Mouse (Mus musculus) CD8-positive naive resting alpha-beta T cell, adult 2 months (primary cell): Measurements from ENCODE around the gene Lrba.

Source experiments
- DNase-seq, 2 experiments: peaks; one replicate each; pipeline ENCODE4 v3.0.0; 2022; ENCODE audit warnings: low read depth in 2 of 2, low spot score in 2 of 2

Gene Lrba

DNA sequence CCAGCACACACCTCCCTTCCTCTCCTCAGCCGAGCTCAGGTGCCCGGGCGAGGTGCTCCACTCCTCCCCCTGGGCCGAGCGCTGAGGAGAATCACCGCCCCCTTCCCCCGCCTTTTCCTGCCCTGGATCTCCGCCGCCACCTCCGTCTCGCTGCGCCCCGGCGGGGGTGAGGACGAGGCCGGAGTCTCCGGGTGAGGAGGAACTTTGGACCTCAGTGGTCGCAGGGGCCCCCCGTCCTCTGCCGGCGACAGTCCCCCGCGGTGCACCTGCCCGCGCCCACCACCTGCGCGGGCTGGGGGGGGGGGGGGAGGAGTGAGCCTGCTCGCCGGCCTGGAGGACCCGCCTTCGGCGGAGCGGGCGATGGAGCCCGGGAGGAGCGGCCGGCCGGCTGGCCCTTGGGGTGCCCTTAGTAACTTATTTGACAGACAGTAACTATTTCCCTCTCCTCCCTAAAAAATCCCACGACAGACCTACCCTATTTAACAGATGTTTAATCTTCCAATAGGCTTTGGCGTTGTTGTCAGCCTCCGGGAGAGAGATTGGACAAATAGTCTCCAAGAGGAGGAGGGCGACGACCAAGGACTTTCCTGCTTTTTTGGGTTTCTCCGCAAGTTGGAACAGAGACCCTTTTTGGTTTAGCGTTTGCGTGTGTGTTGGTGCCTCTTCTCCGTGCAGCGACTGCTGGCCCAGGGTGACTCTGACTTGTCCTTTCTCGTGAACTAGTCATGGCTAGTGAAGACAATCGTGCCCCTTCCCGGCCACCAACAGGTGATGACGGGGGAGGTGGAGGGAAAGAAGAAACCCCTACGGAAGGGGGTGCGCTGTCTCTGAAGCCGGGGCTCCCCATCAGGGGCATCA lies at the start of gene Lrba:
Gene Lrba (plus strand): TSS at position 117 of the 858 bp plus-strand sequence.
- DNase-seq: peak; percentile 69 to 80

DNA sequence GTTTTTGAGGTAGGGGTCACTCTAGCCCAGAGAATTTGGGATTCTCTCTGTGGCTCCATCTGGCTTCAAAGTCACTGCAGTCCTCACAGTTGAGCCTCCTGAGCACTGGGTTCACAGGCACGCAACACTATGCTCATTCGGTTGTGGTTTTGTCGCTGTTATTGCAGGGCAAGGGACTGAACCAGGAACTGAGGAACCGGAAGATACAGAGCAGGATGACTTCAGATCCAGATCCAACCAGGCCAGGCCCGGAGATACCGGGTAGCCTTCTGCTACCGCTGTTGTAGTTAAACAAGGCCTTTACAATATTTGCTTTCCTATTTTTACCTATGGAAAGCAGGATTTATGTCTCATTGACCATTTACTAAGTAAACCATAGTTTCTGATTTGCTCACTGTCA lies 44.8 kb upstream of the Lrba start:
- no peak for DNase-seq

DNA sequence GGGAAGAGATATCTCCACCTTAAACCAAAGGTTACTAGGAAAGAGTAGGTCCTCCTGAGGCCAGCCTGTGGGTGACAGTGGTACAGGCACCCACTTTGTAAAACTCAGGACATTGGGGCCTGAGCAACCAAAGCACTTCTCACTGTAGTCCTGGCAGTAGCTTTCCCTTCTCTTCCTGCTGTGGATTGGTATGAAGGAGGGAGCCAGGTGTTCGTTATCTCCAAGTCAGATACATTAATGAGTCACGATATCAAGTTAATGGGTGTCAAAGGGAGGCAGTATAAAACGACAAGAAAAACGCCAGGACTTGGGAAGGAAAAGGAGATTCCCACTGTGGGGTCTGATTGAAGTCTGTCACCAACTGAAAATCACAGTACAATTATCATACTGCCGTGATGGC lies 43.4 kb upstream of the Lrba start:
- DNase-seq: no peak

DNA sequence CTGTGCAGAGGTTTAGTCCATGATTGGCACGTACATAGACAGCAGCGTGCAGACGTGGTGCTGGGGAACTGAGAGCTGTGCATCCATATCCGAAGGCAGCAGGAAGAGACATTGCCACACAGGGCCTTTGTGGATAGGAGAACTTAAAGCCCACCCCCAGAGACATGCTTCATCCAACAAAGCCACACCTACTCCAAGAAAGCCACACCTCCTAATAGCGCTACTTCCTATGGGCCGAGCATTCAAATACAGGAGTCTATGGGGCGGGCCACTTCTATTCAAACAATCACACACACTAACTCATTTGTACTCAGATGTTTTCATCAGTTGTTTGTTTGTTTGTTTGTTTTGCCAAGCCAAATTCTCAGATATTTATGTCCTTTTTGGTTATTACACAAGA lies 39.9 kb upstream of the Lrba start:
- no peak for DNase-seq

DNA sequence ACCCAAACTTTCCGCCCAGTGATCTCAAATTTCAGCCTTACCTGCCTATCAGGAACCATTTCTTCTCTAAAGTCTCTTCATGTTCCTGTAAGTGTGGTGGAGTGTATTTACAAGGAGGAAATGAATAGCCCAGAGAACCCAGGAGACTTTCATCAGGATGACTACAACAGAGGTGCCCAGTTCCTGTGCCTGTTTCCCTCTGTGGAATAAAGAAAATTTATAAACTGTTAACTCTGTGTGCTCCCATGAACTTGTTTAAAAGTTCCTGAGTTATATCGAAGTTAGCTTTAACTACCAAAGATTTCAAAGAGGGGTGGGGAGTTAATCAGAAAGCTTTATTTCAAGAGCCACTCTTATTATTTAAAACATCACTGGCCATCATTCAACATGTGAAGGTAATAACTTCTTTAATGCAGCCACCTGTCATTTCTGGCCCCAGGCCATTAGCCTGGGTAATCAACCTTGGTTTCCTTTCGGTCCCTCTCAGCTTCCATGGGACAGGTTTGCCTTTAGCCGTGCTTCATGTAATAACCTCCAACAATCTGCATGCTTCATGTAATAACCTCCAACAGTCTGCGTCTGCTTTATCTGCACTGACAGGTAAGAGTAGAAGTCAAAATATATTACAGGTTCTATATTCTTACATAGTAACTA lies 36.6 kb upstream of the Lrba start:
- DNase-seq: no peak

DNA sequence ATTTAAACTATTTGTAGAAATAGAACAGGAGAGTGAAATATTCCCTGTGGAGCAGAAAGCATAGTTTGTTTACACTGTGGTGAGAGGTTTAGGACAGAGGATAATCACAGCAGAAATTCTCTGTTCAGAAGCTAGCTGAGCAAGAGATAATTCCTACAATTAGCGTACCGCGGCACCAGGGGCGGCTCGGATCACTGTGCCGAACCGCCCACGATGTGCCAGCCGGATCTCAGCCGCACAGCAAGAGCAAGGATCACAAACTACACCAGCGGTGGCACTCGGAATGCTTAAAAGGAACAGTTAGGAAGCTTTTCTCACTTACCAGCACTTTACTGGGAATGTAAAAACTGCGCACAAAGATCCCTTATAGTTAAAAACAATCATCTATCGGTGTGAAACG lies 28.5 kb upstream of the Lrba start:
- DNase-seq: peak in 1 of 2 experiments; percentile 6

DNA sequence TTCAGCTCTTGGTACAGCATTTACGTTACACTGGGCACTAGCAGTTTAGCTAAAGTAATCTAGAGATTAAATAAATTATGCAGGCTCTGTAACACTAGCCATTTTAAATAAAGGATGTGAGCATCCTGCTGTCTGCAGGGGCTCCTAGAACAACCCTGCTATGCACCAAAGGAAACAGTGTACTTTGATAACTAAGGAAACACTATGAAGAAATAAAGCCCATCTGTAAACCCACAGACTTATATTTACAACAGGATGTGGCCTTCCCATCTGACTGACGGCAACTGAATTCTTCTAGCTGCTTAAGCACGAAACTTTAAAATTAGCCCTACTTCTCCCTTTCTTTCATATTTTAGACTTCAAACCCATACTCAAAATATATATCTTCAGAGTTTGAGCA lies 28.0 kb upstream of the Lrba start:
- peak; percentile 3 to 21 for DNase-seq

DNA sequence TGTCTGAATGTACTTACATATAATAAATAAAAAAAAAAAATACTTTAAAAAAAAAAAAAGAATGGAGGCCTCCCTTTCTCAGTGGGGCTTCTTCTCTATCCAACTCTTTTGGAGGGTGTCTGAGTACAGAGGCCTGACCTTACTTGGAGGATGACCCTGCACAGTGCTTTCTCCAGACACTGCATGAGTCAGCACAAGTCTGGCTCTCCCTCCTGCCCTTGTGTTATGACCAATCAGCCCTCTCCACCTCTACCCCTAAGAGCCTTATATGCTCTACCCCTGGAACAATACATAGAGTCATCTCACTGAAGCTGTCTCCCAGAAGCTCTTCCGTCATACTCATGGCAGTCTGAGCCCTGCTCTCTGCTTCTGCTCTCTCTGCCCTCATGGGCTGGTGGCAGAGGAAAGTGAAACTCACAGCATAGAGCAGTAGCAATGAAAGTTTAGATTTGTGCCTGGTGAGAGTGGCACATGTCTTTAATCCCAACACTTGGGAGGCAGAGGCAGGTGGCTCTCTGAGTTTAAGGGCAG lies 22.8 kb upstream of the Lrba start:
- DNase-seq: no peak

DNA sequence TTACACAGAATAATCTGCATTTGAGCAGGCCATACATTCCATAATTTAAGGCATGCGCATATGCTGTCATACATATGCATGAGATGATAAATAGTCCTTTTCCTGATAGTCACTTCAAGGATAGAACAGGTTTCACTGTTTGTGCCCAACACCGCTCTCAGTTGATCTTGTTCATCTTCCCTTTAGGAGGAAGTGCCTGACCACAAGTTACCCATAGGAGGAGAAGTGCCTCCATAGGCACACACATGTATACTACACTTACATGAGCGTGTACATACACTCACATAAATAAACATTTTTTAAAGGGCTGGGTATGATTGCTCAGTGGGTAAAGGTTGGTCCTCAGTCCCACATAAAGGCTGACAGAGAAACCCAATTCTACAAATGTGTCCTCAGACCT lies 22.0 kb upstream of the Lrba start:
- no peak for DNase-seq

DNA sequence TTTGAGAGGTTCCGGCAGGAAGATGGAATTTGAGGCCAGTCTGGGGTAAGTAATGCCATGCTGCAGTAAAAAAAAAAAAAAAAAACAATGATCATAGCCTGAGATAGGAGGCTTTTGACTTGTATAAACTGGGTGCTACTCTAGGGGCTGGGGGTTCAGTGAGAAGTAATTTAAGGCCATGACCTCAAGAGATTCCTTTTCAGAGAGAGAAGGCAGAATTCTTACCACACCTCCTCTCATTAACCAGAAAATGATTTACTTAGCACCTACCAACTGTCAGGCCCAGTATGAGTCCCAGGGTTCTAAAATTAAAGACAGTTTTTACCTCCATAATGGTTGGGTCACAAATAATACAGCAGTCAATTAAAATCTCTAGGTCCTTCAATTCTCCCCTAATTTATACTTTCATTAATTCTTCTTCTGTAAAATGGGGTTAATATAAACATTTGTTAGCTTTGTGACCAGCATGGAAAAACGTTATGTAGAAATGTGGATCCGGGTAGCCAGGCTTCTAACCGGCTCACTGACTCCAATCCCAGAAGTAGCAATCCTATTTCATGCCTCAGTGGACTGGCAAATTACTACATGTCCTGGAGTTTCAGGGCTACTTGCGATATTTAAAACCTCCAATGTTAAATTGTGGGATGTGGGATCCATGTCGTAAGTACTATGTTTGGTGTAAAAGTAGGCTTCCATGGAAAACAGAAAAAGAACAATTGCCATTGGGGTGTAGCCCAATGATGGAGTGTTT lies 19.7 kb upstream of the Lrba start:
- no peak for DNase-seq

DNA sequence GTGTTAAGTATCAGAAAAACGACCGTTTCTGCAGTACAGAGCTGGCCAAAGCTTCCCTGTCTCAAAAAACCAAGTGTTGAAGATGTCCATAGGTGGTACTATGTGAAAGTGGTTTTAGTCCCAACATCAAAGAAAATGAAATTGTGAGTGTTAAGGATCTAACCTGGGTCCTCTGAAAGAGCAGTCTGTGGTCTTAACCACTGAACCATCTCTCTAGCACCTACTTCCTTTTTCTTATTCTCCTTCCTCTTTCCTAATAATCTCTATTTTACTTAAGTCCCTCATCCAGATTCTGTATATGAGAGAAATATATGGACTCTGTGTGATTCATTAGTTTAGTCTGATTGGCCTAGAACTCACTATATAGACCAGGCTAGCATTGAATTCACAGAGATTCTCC lies 17.9 kb upstream of the Lrba start:
- DNase-seq: no peak

DNA sequence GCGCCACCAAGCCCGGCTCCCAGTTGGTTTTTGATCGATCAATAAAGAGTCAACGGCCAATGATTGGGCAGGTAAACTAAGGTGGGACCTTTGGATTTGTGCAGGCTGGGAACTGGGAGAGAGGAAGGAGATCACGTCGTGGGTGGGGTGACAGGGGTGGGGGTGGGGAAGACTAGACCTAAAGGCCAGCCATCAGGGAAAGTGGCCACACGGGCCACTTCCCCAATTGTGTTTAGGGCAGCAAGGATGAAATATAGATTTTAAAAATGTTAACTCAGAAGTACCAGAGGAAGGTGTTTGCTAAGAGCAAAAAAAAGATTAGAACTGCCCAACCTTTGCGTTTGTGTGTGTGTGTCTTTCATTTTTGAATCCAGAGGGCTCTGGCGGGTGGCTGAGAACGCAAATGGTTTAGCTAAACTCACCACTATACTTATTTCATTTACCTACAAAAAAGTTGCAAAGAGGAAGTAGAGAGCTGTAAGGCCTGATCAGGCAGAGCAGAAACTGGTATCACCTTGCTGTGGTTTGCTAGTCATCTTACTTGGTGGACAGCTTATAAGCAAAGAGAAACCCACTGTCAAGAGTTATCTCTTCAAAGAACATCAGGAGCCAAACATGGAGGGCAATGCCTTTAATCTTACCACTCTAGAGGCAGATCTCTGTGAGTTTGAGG lies 14.1 kb upstream of the Lrba start:
- no peak for DNase-seq

DNA sequence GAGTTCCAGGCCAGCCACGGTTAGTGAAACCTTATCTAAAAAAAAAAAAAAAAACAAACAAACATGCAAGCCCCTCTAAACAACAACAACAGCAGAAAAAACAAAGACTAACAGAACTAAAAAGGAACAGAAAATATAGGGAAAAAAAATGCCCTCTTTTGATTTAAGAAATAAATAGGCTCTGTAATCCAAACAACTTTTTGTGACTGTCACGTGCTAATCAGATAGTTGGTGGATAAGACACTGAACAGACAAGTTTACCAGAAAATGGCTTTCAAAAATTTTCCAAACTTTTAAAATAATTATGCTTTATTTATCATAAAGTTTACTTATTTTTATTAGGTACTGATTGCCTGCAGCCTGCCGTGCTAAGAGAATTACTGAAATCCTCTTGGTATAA lies 13.5 kb upstream of the Lrba start:
- DNase-seq: no peak

DNA sequence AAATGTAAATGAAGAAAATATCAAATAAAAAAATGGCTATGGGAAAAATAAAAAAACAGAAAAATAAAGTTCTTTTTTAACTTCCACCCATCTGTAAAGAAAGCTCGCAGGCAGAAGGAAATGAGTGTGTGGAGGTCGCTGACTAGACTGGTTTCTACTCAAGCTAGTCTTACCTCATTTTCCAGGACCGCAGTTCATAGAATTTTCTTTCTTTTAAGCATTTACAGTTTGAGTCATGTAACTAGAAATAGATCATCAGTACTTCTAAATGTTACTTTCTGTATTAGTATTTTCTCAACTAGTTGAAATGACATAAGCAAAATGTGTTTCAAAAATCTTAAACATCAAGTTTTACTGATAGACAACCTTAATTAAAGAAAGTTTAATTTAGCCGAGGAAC lies 10.2 kb upstream of the Lrba start:
- DNase-seq: no peak

DNA sequence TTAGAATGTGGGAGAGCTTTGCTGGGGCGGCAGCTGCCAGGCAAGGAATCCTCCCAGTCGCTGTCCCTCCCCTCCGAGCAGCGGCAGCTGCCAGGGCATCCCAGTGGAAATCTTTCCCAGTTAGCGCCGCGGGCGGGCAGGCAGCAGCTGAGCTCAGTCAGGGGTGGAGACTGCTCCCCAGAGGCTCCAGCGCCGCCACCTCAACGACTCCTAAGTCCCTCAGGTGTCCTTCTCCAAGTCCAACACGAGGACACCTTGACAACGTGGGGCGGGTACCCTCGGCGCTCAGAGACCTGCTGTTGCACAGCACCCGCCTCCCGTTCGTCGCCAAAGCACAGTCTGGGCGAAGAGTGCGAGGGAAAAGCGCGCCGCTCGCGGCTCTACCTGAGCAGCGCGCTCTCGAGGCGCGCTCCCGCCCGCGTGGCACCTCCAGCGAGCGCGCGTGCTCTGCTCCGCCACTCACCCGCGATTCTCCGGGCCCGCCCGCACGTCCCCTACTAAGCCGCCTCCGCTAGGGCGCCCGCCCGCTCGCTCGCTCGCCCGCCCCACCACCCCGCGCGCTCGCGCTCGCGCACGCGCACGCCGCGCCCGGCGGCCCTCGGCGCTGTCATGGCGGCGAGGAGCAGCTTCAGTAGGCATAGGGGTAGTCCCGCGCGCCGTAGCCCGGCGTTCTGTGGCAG lies 706 bp upstream of the Lrba start:
- peak; percentile 82 to 83 for DNase-seq

DNA sequence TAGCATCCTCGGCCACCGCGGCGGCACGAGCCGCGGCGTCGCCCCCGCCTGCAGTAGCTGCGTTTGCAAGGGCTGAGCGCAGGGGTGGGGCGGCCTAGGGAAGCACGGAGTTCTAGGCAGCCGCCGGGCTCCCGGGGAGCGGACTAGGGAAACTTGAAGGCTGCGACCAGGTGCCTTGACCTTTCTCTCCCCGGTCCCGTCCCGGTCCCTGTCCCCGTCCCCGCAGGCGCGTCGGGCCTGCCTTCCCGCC lies 241 bp upstream of the Lrba start:
- DNase-seq: no peak

DNA sequence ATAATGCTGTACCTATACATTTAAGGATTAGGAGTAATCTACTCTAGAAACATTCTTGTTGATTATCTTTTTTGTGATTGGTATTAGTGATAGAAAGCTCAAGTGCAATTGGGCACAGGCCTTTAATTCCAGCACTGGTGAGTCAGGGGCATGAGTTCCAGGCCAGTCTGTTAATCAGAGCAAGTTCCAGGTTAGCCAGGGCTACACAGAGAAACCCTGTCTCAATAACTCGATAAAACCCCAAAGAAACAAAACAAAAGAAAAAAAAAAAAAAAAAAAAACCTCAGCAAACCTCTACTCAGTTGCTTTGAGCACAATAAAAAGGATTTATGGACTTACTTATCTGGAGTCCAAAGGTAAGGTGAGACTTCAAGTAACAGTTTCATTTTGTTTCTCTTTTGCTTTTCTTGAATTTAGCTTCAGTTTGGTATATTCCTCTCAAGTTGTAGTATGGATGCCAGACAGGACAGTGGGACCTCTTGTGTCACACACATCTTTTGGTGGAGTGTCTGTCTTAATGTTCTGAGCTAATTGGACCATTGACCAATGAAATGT lies 7.1 kb downstream of the Lrba start:
- no peak for DNase-seq

DNA sequence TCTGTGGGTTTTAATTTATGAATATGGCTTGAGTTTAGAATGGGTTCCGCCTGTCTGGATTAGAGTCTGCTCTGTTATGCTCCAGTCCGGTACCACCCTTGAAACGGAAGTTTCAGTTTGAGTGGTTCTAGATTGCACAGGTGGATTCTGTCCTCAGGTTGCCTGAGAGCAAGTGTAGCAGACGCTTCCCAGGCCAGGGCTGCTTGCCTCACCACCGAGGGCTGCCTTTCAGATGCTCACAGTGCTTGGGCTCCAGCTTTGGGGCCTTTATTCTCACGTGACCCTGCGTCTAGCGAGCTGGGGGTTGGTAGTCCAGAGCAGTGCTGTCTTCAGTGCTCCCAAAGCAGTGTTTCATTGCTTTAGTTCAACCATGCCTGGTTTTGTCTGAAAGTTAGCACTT lies 22.7 kb downstream of the Lrba start:
- no peak for DNase-seq

DNA sequence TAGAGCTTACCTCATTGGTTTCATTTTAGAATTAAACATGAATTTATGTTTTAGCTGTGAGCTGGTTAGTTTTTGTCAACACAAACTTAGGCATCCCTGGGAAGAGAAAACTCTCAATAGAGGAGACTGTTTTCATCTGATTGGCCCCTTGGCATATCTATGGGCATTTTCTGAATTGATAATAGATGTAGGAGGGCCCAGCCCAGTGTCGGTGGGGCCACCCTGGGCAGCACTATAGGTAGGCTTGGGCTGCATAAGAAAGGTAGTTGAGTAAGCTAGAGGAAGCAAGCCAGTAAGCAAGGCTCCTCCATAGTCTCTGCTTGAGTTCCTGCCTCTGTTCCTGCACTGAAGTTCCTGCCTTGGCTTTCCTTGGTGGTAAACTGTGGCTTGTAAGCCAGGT lies 26.7 kb downstream of the Lrba start:
- DNase-seq: no peak

DNA sequence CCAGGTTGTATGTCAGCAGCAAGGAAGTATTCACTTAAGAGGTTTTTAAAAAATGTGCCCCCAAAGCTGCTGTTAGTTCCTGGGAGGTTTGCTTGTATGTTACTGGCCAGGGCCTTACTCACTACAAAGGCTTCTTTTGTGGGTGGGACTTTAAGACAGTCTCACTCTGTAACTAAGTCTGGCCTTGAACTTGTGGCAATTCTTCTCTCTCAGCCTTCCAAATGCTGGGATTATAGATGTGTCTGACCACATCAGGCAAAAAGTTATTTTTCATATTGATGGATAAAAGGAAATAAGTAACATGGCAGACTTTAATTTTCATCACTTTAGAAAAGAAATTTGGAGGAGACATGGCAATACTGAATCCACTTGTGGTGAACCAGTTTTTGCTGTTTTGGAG lies 28.1 kb downstream of the Lrba start:
- no peak for DNase-seq

DNA sequence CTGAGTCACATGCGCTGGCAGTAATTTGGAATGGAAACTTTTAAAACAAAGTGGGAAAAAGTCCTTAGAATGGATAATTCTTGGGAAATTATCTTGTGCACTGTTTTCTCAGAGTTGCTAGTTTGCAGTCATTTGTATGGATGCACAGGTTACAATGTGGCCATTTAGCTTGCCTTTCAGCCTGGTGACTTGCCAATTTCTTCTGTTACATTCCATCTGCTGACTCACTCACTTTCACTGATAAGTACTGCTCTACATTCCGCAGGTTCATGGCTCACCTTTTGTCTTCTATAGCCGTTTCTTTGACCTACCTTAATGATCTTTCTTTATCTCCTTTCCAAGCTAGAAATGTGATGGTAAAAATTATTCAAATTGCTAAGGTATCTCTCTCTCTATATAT lies 28.6 kb downstream of the Lrba start:
- DNase-seq: no peak
